Mouse (Mus musculus) CH12.LX (cell line): ENCODE results near the gene Lman1l. TPM values are rescaled to one million over a fixed set of nuclear protein-coding genes. Genes with fewer than 3 reads are reported as not detected.

Experiments
- DNase-seq: peaks from one replicate; pipeline ENCODE4 v3.0.0-alpha.2; 2013; ENCODE audit errors: extremely low read depth
- H3K27ac ChIP-seq: 2 replicates; pipeline ENCODE4 v1.5.1; 2012; ENCODE audit warnings: low read depth, mild to moderate bottlenecking, control low read depth, moderate library complexity; ENCODE audit not compliant: insufficient read depth
- H3K27me3 ChIP-seq: replicated peaks from 2 replicates; pipeline ENCODE3; 2012; ENCODE audit warnings: inconsistent platforms
- H3K36me3 ChIP-seq, 2 experiments: replicated peaks in 1 of 2; 2 replicates each; pipeline versions ENCODE3 to v1.6.1; 2012; ENCODE audit warnings: inconsistent platforms in 1 of 2, low read length in 1 of 2, mild to moderate bottlenecking in 1 of 2, mixed read lengths in 1 of 2, moderate library complexity in 1 of 2; ENCODE audit not compliant: control insufficient read depth in 1 of 2, insufficient read depth in 1 of 2
- H3K4me1 ChIP-seq, 2 experiments: 2 replicates each; pipeline ENCODE4 v1.6.1; 2012; ENCODE audit warnings: inconsistent platforms in 1 of 2, moderate library complexity in 1 of 2; ENCODE audit not compliant: insufficient read depth in 2 of 2, control insufficient read depth in 1 of 2
- H3K4me2 ChIP-seq: 2 replicates; pipeline ENCODE4 v1.6.1; 2012; ENCODE audit warnings: low read depth, mild to moderate bottlenecking, control low read depth; ENCODE audit not compliant: poor library complexity, insufficient read depth, severe bottlenecking
- H3K4me3 ChIP-seq, 3 experiments: fragments of 150-350 bp in 1 of 3; sonication (generic) in 1 of 3; replicated peaks in 1 of 3; 2 replicates each; pipeline versions ENCODE3 to v1.5.1; 2011 to 2012; ENCODE audit warnings: low read depth in 2 of 3, low read length in 2 of 3, mild to moderate bottlenecking in 2 of 3, moderate library complexity in 2 of 3, control low read depth in 1 of 3, improper control_type of control experiment in 1 of 3, inconsistent platforms in 1 of 3, mixed read lengths in 1 of 3; ENCODE audit not compliant: poor library complexity in 1 of 3
- H3K79me2 ChIP-seq: replicated peaks from 2 replicates; pipeline ENCODE4 v1.6.1; 2012; ENCODE audit warnings: mild to moderate bottlenecking, moderate library complexity; ENCODE audit not compliant: control insufficient read depth, poor library complexity, insufficient read depth, severe bottlenecking; ENCODE audit errors: extremely low read depth
- H3K9ac ChIP-seq: 2 replicates; pipeline ENCODE4 v1.6.1; 2012; ENCODE audit warnings: low read depth, mild to moderate bottlenecking, control low read depth, moderate library complexity; ENCODE audit not compliant: insufficient read depth
- H3K9me3 ChIP-seq: replicated peaks from 2 replicates; pipeline ENCODE3; 2012; ENCODE audit warnings: low read length, inconsistent platforms, mixed read lengths
- BHLHE40 ChIP-seq: IDR thresholded peaks from 2 replicates; pipeline ENCODE4 v1.6.1; 2011; ENCODE audit warnings: mild to moderate bottlenecking, low read depth, low read length, improper control_type of control experiment
- CTCF ChIP-seq, 2 experiments: IDR thresholded peaks in 1 of 2; conservative IDR thresholded peaks in 1 of 2; 2 replicates each; pipeline ENCODE4 v1.5.1; 2011 to 2012; ENCODE audit warnings: low read depth in 2 of 2, low read length in 2 of 2, improper control_type of control experiment in 1 of 2, inconsistent platforms in 1 of 2, mild to moderate bottlenecking in 1 of 2, moderate library complexity in 1 of 2
- EP300 ChIP-seq: IDR thresholded peaks from 2 replicates; pipeline ENCODE4 v1.6.1; 2011; ENCODE audit warnings: low read length, improper control_type of control experiment
- ETS1 ChIP-seq: conservative IDR thresholded peaks from 2 replicates; pipeline ENCODE4 v1.6.1; 2012; ENCODE audit warnings: low read depth, mild to moderate bottlenecking, inconsistent platforms, low read length, improper control_type of control experiment, moderate library complexity
- HCFC1 ChIP-seq: IDR thresholded peaks from 2 replicates; pipeline ENCODE4 v1.6.1; 2012; ENCODE audit warnings: low read depth, mild to moderate bottlenecking, inconsistent platforms, low read length, improper control_type of control experiment
- IRF4 ChIP-seq: IDR thresholded peaks from 2 replicates; pipeline ENCODE4 v1.6.1; 2014; ENCODE audit warnings: low read depth, mild to moderate bottlenecking, inconsistent platforms, low read length, improper control_type of control experiment
- MAZ ChIP-seq: IDR thresholded peaks from 2 replicates; pipeline ENCODE4 v1.6.1; 2012; ENCODE audit warnings: low read depth, mild to moderate bottlenecking, inconsistent platforms, low read length, improper control_type of control experiment, moderate library complexity
- NELFE ChIP-seq: IDR thresholded peaks from 2 replicates; pipeline ENCODE4 v1.6.1; 2011; ENCODE audit warnings: low read depth, low read length, improper control_type of control experiment
- NRF1 ChIP-seq: IDR thresholded peaks from 2 replicates; pipeline ENCODE4 v1.6.1; 2014; ENCODE audit warnings: low read depth, mild to moderate bottlenecking, inconsistent platforms, low read length, improper control_type of control experiment, moderate library complexity
- PAX5 ChIP-seq: IDR thresholded peaks from 2 replicates; pipeline ENCODE4 v1.6.1; 2012; ENCODE audit warnings: low read length, inconsistent platforms, mixed read lengths
- POLR2A ChIP-seq: IDR thresholded peaks from 2 replicates; pipeline ENCODE4 v1.6.1; 2011; ENCODE audit warnings: low read depth, mild to moderate bottlenecking, improper control_type of control experiment, low read length
- POLR2AphosphoS2 ChIP-seq: IDR thresholded peaks from 2 replicates; pipeline ENCODE4 v1.6.1; 2011; ENCODE audit warnings: low read depth, low read length, improper control_type of control experiment
- RAD21 ChIP-seq: IDR thresholded peaks from 2 replicates; pipeline ENCODE4 v1.6.1; 2011; ENCODE audit warnings: low read depth, mild to moderate bottlenecking, low read length, improper control_type of control experiment, moderate library complexity
- TBP ChIP-seq: conservative IDR thresholded peaks from 2 replicates; pipeline ENCODE4 v1.6.1; 2011; ENCODE audit warnings: low read depth, low read length, improper control_type of control experiment
- TCF12 ChIP-seq: IDR thresholded peaks from 2 replicates; pipeline ENCODE4 v1.6.1; 2014; ENCODE audit warnings: low read depth, mild to moderate bottlenecking, inconsistent platforms, low read length, improper control_type of control experiment
- USF1 ChIP-seq: IDR thresholded peaks from 2 replicates; pipeline ENCODE4 v1.6.1; 2014; ENCODE audit warnings: low read depth, mild to moderate bottlenecking, inconsistent platforms, low read length, improper control_type of control experiment
- USF2 ChIP-seq: conservative IDR thresholded peaks from 2 replicates; pipeline ENCODE4 v1.6.1; 2011; ENCODE audit warnings: low read depth, low read length, improper control_type of control experiment
- ZC3H11A ChIP-seq: IDR thresholded peaks from 2 replicates; pipeline ENCODE4 v1.6.1; 2012; ENCODE audit warnings: low read depth, mild to moderate bottlenecking, inconsistent platforms, low read length, improper control_type of control experiment
- ZMIZ1 ChIP-seq: IDR thresholded peaks from 2 replicates; pipeline ENCODE4 v1.6.1; 2012; ENCODE audit warnings: low read depth, mild to moderate bottlenecking, inconsistent platforms, low read length, improper control_type of control experiment
- dilution Hi-C: fragments of 300-500 bp; cut with MboI; formaldehyde crosslinking; loops from 2 replicates; pipeline ENCODE4 v1.14.3; 2020; ENCODE audit warnings: low sequenced_read_pairs; ENCODE audit not compliant: extremely low pct_unique_long_range_greater_than_20kb, extremely low pct_ligation_motif_present
- in situ Hi-C: fragments of 300-500 bp; cut with MboI; formaldehyde crosslinking; loops from 3 replicates; pipeline ENCODE4 v1.14.3; 2019; ENCODE audit warnings: low sequenced_read_pairs, low pct_ligation_motif_present, low pct_unique_long_range_greater_than_20kb, mixed read lengths
- polyA plus RNA-seq: library from polyadenylated mRNA; unstranded; fragments of >175 nt; gene quantifications from 2 replicates; pipeline ENCODE4 v1.2.1, GENCODE M21; 2012; ENCODE audit warnings: low read depth; ENCODE audit not compliant: insufficient read length
- total RNA-seq, 2 experiments: library from RNA; depleted of rRNA; stranded (reverse); fragments of 300-350 nt in 1 of 2; fragments of >200 nt in 1 of 2; gene quantifications; 2 replicates each; pipeline ENCODE4 v1.2.3; 2012 to 2014

Lman1l gene
- total and polyA plus RNA-seq, 3 experiments, result 0.19 TPM; not detected in 2

DNA sequence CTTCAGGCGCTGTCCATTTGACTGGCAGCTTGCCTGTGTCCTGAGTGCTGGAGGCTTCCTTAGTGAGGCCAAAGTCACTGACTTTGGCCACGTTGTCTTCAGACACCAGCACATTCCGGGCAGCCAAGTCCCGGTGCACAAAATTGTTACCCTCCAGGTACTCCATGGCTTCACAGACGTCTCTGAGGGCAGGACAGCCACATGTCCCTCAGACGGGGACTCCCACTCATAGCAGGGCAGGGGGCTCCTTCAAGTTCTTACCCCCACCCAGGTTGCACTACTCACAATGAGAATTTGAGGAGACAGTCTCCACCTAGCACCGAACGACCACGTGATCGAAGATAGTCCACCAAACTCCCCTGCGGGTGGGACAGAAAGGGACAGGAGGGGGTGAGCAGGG is 7.3 kb upstream of the Lman1l start:
- no peaks in the 10 kb centered on the region for H3K27me3 ChIP-seq
- in situ Hi-C loops, result no loop called here
- no peaks in the 10 kb centered on the region for H3K9me3 ChIP-seq
- no peak overlapping the region for H3K9ac ChIP-seq
- no peak for TF ChIP-seq HCFC1
- no peak for TF ChIP-seq IRF4
- TF ChIP-seq TBP, result no peak
- TF ChIP-seq TCF12, result no peak
- no peak for TF ChIP-seq CTCF (conservative IDR thresholded peaks at IDR 0.05 in 1 of 2, IDR thresholded peaks at IDR 0.05 in 1 of 2; ENCODE audit: low read depth in 2 of 2, low read length in 2 of 2)
- no peak for TF ChIP-seq USF1
- TF ChIP-seq NELFE, result no peak
- no peak for TF ChIP-seq PAX5
- no peak for TF ChIP-seq ZMIZ1
- TF ChIP-seq POLR2AphosphoS2, result no peak
- no peak for TF ChIP-seq MAZ
- TF ChIP-seq EP300, result no peak
- TF ChIP-seq POLR2A, result no peak
- no peak for TF ChIP-seq RAD21
- H3K27ac ChIP-seq, result no peak overlapping the region
- peaks cover 10% of the 10 kb centered on the region; the same call in 1 of the 2 replicates for H3K79me2 ChIP-seq
- peaks cover 12 to 53% of the 10 kb centered on the region in 2 experiments for H3K4me1 ChIP-seq
- no peak overlapping the region for H3K4me2 ChIP-seq
- no peak overlapping the region for H3K4me3 ChIP-seq
- peaks cover 77 to 96% of the 10 kb centered on the region in 2 experiments for H3K36me3 ChIP-seq
- dilution Hi-C loops, result no loop called here
- no peak for DNase-seq

DNA sequence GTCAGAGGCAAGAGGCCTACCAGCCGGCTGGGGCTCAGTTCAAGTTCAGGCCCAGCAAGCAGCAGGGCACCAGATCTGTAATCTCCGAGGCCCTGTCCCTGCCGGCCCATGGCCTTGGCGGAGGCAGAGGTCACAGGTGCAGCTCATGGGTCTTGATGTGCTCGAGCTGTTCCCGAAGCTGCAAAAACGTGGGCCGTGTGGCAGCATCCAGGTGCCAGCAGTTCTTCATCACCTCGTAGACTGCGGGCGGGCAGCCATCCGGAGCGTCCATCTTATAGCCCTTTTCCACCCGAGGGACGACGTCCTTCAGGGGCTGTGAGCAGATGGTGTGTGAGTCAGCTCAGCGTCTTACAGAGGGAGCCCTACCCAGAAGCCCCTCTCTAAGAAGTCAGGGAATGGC is 6.6 kb upstream of the Lman1l start:
- Histone ChIP-seq H3K27me3 (no peaks in the 10 kb centered on the region), H3K4me3 (no peak overlapping the region), H3K36me3 (peaks cover 73 to 89% of the 10 kb centered on the region in 2 experiments), H3K4me2 (no peak overlapping the region), H3K79me2 (peaks cover 4% of the 10 kb centered on the region; the same call in 1 of the 2 replicates), H3K9ac (no peak overlapping the region), H3K4me1 (peaks cover 9 to 46% of the 10 kb centered on the region in 2 experiments), H3K9me3 (no peaks in the 10 kb centered on the region), H3K27ac (no peak overlapping the region)
- TF ChIP-seq ZC3H11A (no peak), EP300 (no peak), BHLHE40 (no peak), ETS1 (no peak), NRF1 (no peak), TCF12 (no peak), RAD21 (no peak), USF2 (no peak), PAX5 (no peak), POLR2A (no peak), ZMIZ1 (no peak)
- in situ Hi-C loops, result no loop called here
- dilution Hi-C loops, result no loop called here
- DNase-seq, result no peak
